Mouse (Mus musculus) heart, embryonic 12.5 days (tissue): ENCODE measurements around the gene N4bp3. TPM values are rescaled to one million over a fixed set of nuclear protein-coding genes. Genes with fewer than 3 reads are reported as not detected.
"Not testable (repeated sequence)": the region's sequence is repeated elsewhere in the genome, so short reads cannot be mapped to it uniquely, and the experiment has no call there.

ENCODE experiments used
- ATAC-seq: fragments of 200-750 bp; cut with Nextera tagmentation; 2 replicates; pipeline ENCODE4 v1.8.0; 2017; ENCODE audit warnings: moderate TSS enrichment, moderate library complexity; ENCODE audit not compliant: insufficient number of reproducible peaks, low FRiP score
- H3K27ac ChIP-seq: fragments of 300-500 bp; sonication (generic); 2 replicates; pipeline ENCODE4 v1.5.1; 2016; ENCODE audit warnings: mild to moderate bottlenecking, moderate library complexity; ENCODE audit not compliant: poor library complexity, severe bottlenecking
- H3K27me3 ChIP-seq: fragments of 300-500 bp; sonication (generic); replicated peaks from 2 replicates; pipeline ENCODE4 v1.6.1; 2016; ENCODE audit warnings: mild to moderate bottlenecking, moderate library complexity
- H3K36me3 ChIP-seq: fragments of 300-500 bp; sonication (generic); 2 replicates; pipeline ENCODE4 v1.6.1; 2016; ENCODE audit warnings: mild to moderate bottlenecking, moderate library complexity
- H3K4me1 ChIP-seq: fragments of 300-500 bp; sonication (generic); replicated peaks from 2 replicates; pipeline ENCODE4 v1.6.1; 2016; ENCODE audit warnings: mild to moderate bottlenecking
- H3K4me2 ChIP-seq: fragments of 300-500 bp; sonication (generic); 2 replicates; pipeline ENCODE4 v1.6.1; 2016; ENCODE audit warnings: mild to moderate bottlenecking, moderate library complexity
- H3K4me3 ChIP-seq: fragments of 300-500 bp; sonication (generic); 2 replicates; pipeline ENCODE4 v1.5.1; 2016; ENCODE audit warnings: mild to moderate bottlenecking
- H3K9ac ChIP-seq: fragments of 300-500 bp; sonication (generic); 2 replicates; pipeline ENCODE4 v1.6.1; 2016; ENCODE audit warnings: mild to moderate bottlenecking, moderate library complexity
- H3K9me3 ChIP-seq: fragments of 300-500 bp; sonication (generic); replicated peaks from 2 replicates; pipeline ENCODE4 v1.6.1; 2016; ENCODE audit warnings: mild to moderate bottlenecking, moderate library complexity
- WGBS: fragments of 180-500 bp; shearing (Covaris S2); methylation state at CpG from one replicate; pipeline ENCODE4 v1.1.7; 2016; 5-methylcytosine and 5-hydroxymethylcytosine counted together
- polyA plus RNA-seq: library from polyadenylated mRNA; unstranded; fragments of >200 nt; fragmentation: Nextera tagmentation; extraction: Ambion mirVana; gene quantifications from 2 replicates; pipeline ENCODE4 v1.2.1, GENCODE M21; 2016

Gene N4bp3
- polyA plus RNA-seq, 1 experiment from 2014 or later, result 8.4 TPM

GRCm38 (mm10) chr11:51643202-51643601, 7.4 kb downstream of the N4bp3 start:
- Histone ChIP-seq H3K4me1 (peaks cover 22% of the 10 kb centered on the region), H3K27me3 (peaks cover 16% of the 10 kb centered on the region; the same call in 1 of the 2 replicates), H3K9me3 (no peaks in the 10 kb centered on the region), H3K9ac (no peak overlapping the region), H3K4me3 (no peak overlapping the region), H3K36me3 (peaks cover 21% of the 10 kb centered on the region), H3K4me2 (peak overlapping the region; percentile 10; the same call in 1 of the 2 replicates), H3K27ac (no peak overlapping the region)
- no peak for ATAC-seq
- WGBS, result 57% methylated on average over 9 of the region's 9 CpGs

DNA sequence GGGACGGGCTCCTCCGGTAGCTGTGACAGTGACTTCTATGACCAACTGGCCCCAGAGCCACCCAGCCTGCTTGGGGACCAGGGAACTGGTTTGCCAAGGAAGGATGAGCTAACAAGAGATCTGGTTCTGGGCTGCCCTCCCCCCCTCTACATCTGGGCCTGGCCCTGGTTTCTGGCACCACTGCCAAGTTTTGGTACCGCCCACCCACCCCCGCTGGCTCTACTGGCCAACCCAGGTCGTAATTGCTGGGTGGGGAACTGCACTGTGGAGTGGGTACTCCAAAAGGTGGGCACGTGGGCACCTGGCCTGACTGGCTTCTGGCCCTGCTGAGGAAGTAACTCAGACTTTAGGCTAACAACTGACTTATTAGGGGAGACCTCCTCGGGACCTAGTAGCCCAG, 9.9 kb downstream of the N4bp3 start:
- no peak for ATAC-seq
- Histone ChIP-seq H3K9me3 (no peaks in the 10 kb centered on the region), H3K4me1 (peaks cover 20% of the 10 kb centered on the region), H3K27ac (no peak overlapping the region), H3K4me3 (no peak overlapping the region), H3K9ac (no peak overlapping the region), H3K27me3 (peaks cover 16% of the 10 kb centered on the region; the same call in 1 of the 2 replicates), H3K4me2 (no peak overlapping the region), H3K36me3 (peaks cover 20% of the 10 kb centered on the region)
- WGBS, result 75% methylated on average over 7 of the region's 7 CpGs

DNA sequence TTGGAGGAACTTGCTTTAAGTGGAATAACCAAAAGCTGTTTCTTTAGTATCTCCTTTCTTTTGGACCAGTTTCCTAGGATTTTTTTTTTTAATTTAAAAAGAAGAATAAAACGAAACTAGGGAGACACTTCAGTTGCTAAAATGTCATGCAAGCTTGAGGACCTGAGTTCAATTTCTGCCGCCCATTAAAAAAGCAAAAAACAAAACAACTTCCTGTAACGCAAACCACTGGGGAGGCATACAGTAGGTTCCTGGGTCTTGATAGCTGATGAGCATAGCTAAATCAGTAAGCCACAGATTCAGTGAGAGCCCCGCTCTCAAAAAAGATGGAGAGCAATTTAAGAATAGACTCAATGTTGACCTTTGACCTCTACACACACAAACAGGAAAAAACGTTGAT, 12.1 kb downstream of the N4bp3 start:
- 72% methylated on average over 5 of the region's 5 CpGs for WGBS
- Histone ChIP-seq H3K27ac (no peak overlapping the region), H3K9me3 (no peaks in the 10 kb centered on the region), H3K4me2 (peak overlapping the region; percentile 55), H3K36me3 (0 out of 2 replicates have a peak, but pooled peaks cover 1% of the 10 kb centered on the region), H3K4me1 (peaks cover 26% of the 10 kb centered on the region), H3K9ac (no peak overlapping the region), H3K27me3 (no peaks in the 10 kb centered on the region), H3K4me3 (no peak overlapping the region)
- ATAC-seq, result no peak

GRCm38 (mm10) chr11:51637971-51638414, 12.6 kb downstream of the N4bp3 start:
- Histone ChIP-seq H3K27me3 (no peaks in the 10 kb centered on the region), H3K9ac (peak overlapping the region; percentile 64; the same call in 1 of the 2 replicates), H3K27ac (0 out of 2 replicates have a peak overlapping the region, but pooled peaks have one; percentile 16), H3K4me3 (peak overlapping the region; percentile 29), H3K9me3 (no peaks in the 10 kb centered on the region), H3K36me3 (no peaks in the 10 kb centered on the region), H3K4me1 (peaks cover 21% of the 10 kb centered on the region), H3K4me2 (peak overlapping the region; percentile 55)
- ATAC-seq, result no peak
- WGBS, result 5% methylated on average over 17 of the region's 17 CpGs

GRCm38 (mm10) chr11:51636323-51636684, 14.3 kb downstream of the N4bp3 start:
- Histone ChIP-seq H3K4me3 (peak overlapping the region; percentile 73), H3K9ac (peak overlapping the region; percentile 76), H3K36me3 (0 out of 2 replicates have a peak, but pooled peaks cover 3% of the 10 kb centered on the region), H3K4me2 (peak overlapping the region; percentile 68), H3K4me1 (peaks cover 20% of the 10 kb centered on the region), H3K9me3 (no peaks in the 10 kb centered on the region), H3K27ac (peak overlapping the region; percentile 65), H3K27me3 (no peaks in the 10 kb centered on the region)
- 4% methylated on average over 6 of the region's 6 CpGs for WGBS
- ATAC-seq, result 0 out of 2 replicates have a peak, but pooled peaks have one; percentile 48

DNA sequence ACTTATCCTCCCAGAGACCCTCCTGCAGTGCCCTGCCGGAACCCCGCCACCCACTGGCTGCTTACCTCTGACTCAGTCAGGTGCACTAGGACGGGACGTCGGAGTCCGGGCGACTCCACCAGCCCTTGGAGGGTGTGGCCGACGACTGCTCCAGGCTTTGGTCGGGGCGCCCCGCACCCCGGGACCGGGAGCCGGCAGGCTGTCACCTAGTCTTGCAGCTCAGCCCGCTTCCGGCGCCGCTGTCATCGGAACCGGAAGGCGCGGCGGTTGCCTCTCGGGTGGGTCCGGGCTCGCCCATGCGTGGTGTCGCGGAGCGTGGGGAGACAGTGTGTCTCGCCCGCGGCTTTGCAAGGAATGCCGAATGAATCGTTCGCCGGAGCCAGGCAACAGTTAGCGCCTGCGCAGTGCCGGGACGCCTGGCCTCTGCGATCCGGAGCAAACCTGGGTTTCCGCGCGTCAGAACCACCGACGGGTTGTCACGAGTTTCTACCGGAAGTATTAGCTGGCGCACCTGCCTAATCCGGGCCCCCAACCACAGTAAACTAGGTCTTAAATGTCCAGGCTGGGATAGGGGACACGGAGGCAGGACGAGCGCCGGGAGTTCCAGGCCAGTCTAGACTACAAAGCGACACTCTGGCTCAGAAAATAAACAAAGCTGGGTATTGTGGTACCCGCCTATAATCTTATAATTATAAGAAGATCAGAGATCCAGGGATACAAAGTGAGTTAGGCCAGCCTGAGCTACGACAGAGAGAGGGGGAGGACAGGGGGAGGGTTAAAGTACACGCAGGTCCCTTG, 14.9 kb downstream of the N4bp3 start, which contains the start of gene Rmnd5b:
Rmnd5b (minus strand) TSS at position 372 of the 798 bp plus-strand sequence.
- Histone ChIP-seq H3K27ac (peak within 1 kb of the TSS; percentile 65), H3K4me2 (peak within 1 kb of the TSS; percentile 68), H3K4me3 (peak within 1 kb of the TSS; percentile 73), H3K4me1 (peaks cover 20% of the 10 kb centered on the region), H3K9ac (peak within 1 kb of the TSS; percentile 76), H3K9me3 (no peaks in the 10 kb centered on the region), H3K27me3 (no peaks in the 10 kb centered on the region), H3K36me3 (0 out of 2 replicates have a peak, but pooled peaks cover 3% of the 10 kb centered on the region)
- peak; percentile 84 for ATAC-seq
- under 1% methylated on average over 61 of the region's 61 CpGs for WGBS

DNA sequence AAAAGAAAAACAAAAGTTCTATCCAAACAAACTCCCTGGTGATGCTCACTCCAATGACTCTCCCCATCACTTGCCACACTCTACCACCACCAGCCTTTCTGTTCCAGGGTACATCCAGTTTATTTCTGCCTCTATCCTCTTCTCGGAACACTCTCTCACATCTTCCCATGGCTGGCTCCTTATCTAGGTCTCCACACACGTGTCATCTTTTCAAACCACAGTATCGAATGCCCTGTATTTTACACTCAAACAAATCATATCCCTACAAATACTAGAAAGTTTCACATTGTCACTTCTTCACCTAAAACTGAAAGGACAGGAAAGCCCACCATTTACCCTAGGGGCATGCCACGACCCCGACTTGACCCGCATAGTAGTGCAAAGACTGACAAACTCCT, 15.5 kb downstream of the N4bp3 start:
- 8% methylated on average over 6 of the region's 6 CpGs for WGBS
- Histone ChIP-seq H3K4me3 (peak overlapping the region; percentile 73), H3K27ac (no peak overlapping the region), H3K27me3 (no peaks in the 10 kb centered on the region), H3K36me3 (0 out of 2 replicates have a peak, but pooled peaks cover 6% of the 10 kb centered on the region), H3K9me3 (no peaks in the 10 kb centered on the region), H3K4me2 (peak overlapping the region; percentile 68), H3K4me1 (peaks cover 20% of the 10 kb centered on the region), H3K9ac (peak overlapping the region; percentile 76)
- ATAC-seq, result no peak

DNA sequence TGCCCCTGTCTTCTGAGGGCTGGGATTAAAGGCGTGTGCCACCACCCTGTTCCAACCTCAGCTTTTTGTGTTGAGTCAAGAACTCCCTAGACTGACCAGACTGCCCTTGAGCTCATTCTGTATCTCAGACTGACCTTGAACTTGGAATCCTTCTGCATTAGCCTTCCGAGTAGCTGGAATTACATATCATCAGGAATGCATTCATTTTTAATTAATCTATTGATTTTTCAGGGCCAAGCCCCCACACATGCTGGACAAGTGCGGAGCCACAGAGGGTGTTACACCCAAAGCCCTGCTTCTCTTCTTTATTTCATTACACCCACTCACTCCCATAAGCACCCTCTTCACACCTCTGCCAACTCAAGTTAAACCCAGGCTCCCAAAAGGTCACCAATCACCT, 16.9 kb downstream of the N4bp3 start:
- no peaks in the 10 kb centered on the region for H3K9me3 ChIP-seq
- no peak overlapping the region for H3K27ac ChIP-seq
- peaks cover 23% of the 10 kb centered on the region for H3K4me1 ChIP-seq
- H3K27me3 ChIP-seq, result no peaks in the 10 kb centered on the region
- 82% methylated on average over 3 of the region's 3 CpGs for WGBS
- peaks cover 20% of the 10 kb centered on the region; the same call in 1 of the 2 replicates for H3K36me3 ChIP-seq
- ATAC-seq, result no peak
- no peak overlapping the region for H3K9ac ChIP-seq
- no peak overlapping the region for H3K4me3 ChIP-seq
- H3K4me2 ChIP-seq, result no peak overlapping the region

DNA sequence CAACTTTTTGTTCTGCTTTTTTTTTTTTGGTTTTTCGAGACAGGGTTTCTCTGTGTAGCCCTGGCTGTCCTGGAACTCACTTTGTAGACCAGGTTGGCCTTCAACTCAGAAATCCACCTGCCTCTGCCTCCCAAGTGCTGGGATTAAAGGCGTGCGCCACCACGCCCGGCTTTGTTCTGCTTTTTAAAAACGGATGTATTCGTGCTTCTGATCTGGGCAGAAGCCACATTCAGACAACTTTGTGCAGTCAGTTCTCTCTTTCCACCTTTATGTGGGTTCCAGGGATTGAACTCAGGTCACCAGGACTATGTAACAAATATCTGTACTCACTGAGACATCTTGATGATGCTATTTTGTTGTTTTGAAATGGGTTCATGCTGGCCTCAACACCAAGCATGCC, 17.4 kb downstream of the N4bp3 start:
- not testable (repeated sequence) for H3K27me3 ChIP-seq, H3K9ac ChIP-seq, H3K4me3 ChIP-seq, H3K9me3 ChIP-seq, ATAC-seq, H3K27ac ChIP-seq, H3K4me2 ChIP-seq
- 95% methylated on average over 7 of the region's 7 CpGs for WGBS
- H3K36me3 ChIP-seq, result peaks cover 23% of the 10 kb centered on the region; the same call in 1 of the 2 replicates
- H3K4me1 ChIP-seq, result peaks cover 23% of the 10 kb centered on the region

DNA sequence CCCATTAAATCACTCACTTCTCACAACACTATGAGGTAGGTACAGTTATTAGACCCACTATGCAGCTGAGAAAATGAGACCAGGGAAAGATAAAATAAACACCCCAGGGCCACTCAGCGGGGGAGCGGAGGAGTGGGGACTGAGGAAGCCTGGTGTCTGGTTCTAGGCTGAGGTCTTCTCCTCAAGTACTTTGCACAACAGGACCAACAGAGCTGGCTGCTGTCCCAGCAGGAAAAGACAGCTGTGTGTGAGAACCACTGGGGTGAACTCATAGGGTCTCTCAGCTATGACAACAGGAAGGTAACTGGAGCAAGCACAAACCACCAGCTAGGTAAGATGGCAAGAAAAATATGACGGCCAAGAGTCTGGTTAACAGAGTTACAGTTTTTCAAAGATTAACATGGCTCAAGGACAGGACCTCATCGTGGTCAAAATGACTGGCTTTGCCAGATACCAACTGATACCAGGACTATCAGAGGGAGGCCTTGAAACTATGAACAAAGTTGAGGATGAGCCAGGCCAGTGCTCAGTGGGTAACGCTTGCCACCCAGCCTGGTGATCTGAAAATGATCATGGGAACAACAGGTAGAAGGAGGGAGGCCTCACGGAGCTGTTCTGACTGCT, 18.4 kb downstream of the N4bp3 start:
- no peak for ATAC-seq
- Histone ChIP-seq H3K27ac (no peak overlapping the region), H3K4me3 (no peak overlapping the region), H3K36me3 (peaks cover 32% of the 10 kb centered on the region), H3K4me1 (peaks cover 17% of the 10 kb centered on the region; the same call in 1 of the 2 replicates), H3K9ac (no peak overlapping the region), H3K9me3 (no peaks in the 10 kb centered on the region), H3K4me2 (no peak overlapping the region), H3K27me3 (no peaks in the 10 kb centered on the region)
- 79% methylated on average over 6 of the region's 6 CpGs for WGBS

- Histone ChIP-seq H3K9ac (no peak overlapping the region), H3K4me3 (no peak overlapping the region), H3K4me2 (no peak overlapping the region), H3K9me3 (no peaks in the 10 kb centered on the region), H3K4me1 (peaks cover 18% of the 10 kb centered on the region; the same call in 1 of the 2 replicates), H3K36me3 (peaks cover 55% of the 10 kb centered on the region), H3K27me3 (no peaks in the 10 kb centered on the region), H3K27ac (no peak overlapping the region)
- WGBS, result 78% methylated on average over 15 of the region's 15 CpGs
- no peak for ATAC-seq
Measured at GRCm38 (mm10) chr11:51629651-51630314, 20.9 kb downstream of the N4bp3 start.
